Mouse (Mus musculus) spleen, adult 2 months (tissue): ENCODE results near the gene Lypd6b.

ENCODE experiments used
- CTCF ChIP-seq: fragments of 200-500 bp; IDR thresholded peaks from 2 replicates; pipeline ENCODE4 v1.5.1; 2011; ENCODE audit warnings: mild to moderate bottlenecking, inconsistent platforms; ENCODE audit not compliant: insufficient read depth, insufficient read length, insufficient replicate concordance; ENCODE audit errors: extremely low read depth
- POLR2A ChIP-seq: fragments of 200-500 bp; IDR thresholded peaks from 2 replicates; pipeline ENCODE4 v1.6.1; 2011; ENCODE audit warnings: low read depth, low read length, inconsistent platforms

DNA sequence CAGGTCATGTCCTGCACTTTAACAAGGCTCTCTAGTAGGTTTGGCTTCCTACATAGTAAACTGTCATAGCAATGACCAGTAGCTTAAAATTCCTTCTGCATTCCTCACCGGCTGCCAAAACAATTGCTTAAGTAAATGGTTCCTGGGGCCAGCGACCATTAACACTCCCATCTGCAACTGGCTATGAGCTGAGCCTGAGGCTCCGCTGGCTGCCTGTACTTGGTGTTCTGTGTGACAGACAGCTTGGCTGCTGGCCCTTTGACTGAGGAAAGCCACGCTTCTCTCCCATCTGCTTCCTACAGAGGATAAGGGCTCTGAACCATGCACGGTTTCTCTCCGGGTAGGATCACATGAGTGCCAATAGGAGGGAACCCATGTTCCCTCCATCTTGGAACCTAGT lies 53.1 kb downstream of the Lypd6b start:
- TF ChIP-seq POLR2A (no peak), CTCF (no peak)
